Mouse (Mus musculus) urinary bladder, postnatal 4 days (tissue): ENCODE measurements around the gene Bcl7a.

Experiments
- DNase-seq, 2 experiments: peaks; one replicate each; pipeline ENCODE4 v3.0.0; 2021 to 2022; ENCODE audit warnings: low spot score in 2 of 2

Gene Bcl7a

GRCm38 (mm10) chr5:123343707-123344627 is at the start of gene Bcl7a:
Bcl7a (plus strand) TSS chr5:123343834.
- peak; percentile 86 to 89 for DNase-seq

- DNase-seq, result no peak
These were observed 49.0 kb upstream of the Bcl7a start for GRCm38 (mm10) chr5:123294653-123295052.

GRCm38 (mm10) chr5:123296224-123296806 is 47.3 kb upstream of the Bcl7a start:
- DNase-seq, result no peak

- no peak for DNase-seq
These were observed 46.5 kb upstream of the Bcl7a start for GRCm38 (mm10) chr5:123296972-123297754.

GRCm38 (mm10) chr5:123297830-123298229 is 45.8 kb upstream of the Bcl7a start:
- DNase-seq, result no peak

- no peak for DNase-seq
These were observed 45.1 kb upstream of the Bcl7a start for GRCm38 (mm10) chr5:123298526-123298925.

- no peak for DNase-seq
These were observed 43.1 kb upstream of the Bcl7a start for GRCm38 (mm10) chr5:123300496-123301034.

GRCm38 (mm10) chr5:123301780-123302521 is 41.7 kb upstream of the Bcl7a start:
- no peak for DNase-seq

GRCm38 (mm10) chr5:123307630-123308282 is 35.9 kb upstream of the Bcl7a start:
- DNase-seq, result no peak

- DNase-seq, result no peak
These were observed 33.8 kb upstream of the Bcl7a start for GRCm38 (mm10) chr5:123309816-123310215.

GRCm38 (mm10) chr5:123310221-123310620 is 33.4 kb upstream of the Bcl7a start:
- no peak for DNase-seq

GRCm38 (mm10) chr5:123313058-123313630 is 30.5 kb upstream of the Bcl7a start:
- no peak for DNase-seq

- no peak for DNase-seq
These were observed 29.7 kb upstream of the Bcl7a start for GRCm38 (mm10) chr5:123313851-123314380.

GRCm38 (mm10) chr5:123315219-123315866 is 28.3 kb upstream of the Bcl7a start:
- DNase-seq, result no peak

GRCm38 (mm10) chr5:123317992-123318391 is 25.6 kb upstream of the Bcl7a start:
- DNase-seq, result no peak

GRCm38 (mm10) chr5:123320136-123320535 is 23.5 kb upstream of the Bcl7a start:
- DNase-seq, result no peak

- no peak for DNase-seq
These were observed 19.4 kb upstream of the Bcl7a start for GRCm38 (mm10) chr5:123324242-123324641.

GRCm38 (mm10) chr5:123326006-123326750 is 17.5 kb upstream of the Bcl7a start:
- DNase-seq, result peak in 1 of 2 experiments; percentile 35

GRCm38 (mm10) chr5:123326751-123327148 is 16.9 kb upstream of the Bcl7a start:
- DNase-seq, result peak in 1 of 2 experiments; percentile 28
